Mouse (Mus musculus) mouse embryonic stem cell (cell line): ENCODE measurements around the gene Myh6.
"Not testable (repeated sequence)": the region's sequence is repeated elsewhere in the genome, so short reads cannot be mapped to it uniquely, and the experiment has no call there.

Experiments
- in situ Hi-C, 2 experiments: fragments of 300-500 bp; cut with MboI; formaldehyde crosslinking; loops; 1 replicate in 1 of 2; 3 replicates in 1 of 2; pipeline ENCODE4 v1.14.3; 2019 to 2020; ENCODE audit warnings: low sequenced_read_pairs in 2 of 2, low pct_unique_long_range_greater_than_20kb in 1 of 2, mixed read lengths in 1 of 2; ENCODE audit not compliant: unreplicated experiment in 1 of 2

Gene Myh6

DNA sequence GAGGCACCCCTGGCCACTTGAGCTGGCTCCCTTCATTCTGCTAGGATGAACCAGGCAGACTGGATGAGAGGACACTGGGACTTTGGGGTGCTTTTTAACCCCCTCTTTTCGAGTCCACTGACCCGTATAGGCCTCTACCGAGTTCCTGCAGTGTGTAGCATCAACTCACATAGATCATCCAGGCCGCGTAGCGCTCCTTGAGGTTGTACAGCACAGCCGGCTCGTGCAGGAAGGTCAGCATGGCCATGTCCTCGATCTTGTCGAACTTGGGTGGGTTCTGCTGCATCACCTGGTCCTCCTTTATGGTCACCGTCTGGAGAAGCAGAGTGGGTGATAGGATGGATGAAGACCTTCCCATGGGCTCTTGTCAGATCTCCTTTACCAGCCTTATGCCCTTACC, 3.0 kb downstream of the Myh6 start:
- in situ Hi-C loops: no loop called here

DNA sequence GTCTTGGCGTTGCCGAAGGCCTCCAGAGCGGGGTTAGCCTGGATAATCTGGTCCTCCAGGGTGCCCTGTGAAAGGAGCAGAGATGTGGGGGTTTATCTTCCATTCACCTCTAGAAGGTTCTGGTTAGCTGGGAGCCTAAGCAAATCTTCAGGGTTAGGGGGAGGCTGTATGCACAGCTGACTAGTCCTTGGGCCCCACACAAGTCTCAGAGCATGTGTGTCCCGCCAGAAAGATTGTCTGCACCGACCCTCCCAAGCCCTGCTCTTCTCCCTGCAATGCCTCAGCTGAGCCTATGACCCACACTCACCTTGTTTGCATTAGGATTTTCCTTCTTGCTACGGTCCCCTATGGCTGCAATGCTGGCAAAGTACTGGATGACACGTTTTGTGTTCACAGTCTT, 4.0 kb downstream of the Myh6 start:
- in situ Hi-C loops: no loop called here

DNA sequence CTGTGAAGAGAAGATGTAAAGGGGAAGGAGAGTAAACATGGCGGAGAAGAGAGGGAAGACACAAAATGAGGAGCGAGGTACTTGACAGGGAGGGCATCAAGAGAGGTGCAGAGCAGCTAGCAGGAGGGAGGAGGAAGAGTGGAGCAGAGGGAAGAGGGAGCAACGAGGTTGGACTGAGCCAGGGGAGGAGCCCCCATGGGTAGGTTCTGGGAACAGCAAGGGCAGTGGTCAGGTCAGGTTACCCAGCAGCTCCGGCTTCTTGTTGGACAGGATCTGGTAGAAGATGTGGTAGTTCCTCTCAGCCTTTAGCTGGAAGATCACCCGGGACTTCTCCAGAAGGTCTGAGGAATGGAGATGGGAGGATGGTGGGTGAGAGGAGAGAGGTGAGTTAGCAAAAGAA, 5.2 kb downstream of the Myh6 start:
- in situ Hi-C loops: no loop called here

DNA sequence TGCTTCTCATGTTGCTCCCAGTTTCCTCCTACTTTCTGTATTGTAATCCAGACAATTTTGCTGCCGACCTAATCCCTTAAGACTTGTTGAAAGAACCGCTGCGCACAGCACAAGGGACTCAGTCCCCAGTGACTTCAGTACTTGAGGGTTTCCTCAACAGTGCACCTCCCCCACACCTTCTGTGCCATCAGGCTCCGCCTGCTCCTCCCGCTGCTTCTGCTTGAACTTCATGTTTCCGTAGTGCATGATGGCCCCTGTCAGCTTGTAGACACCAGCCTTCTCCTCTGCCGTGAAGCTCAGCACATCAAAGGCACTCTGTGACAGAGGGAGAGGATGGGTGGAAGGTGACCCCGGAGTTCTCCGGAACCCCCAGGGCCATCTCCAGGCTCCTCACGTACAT, 6.0 kb downstream of the Myh6 start:
- in situ Hi-C loops: no loop called here

DNA sequence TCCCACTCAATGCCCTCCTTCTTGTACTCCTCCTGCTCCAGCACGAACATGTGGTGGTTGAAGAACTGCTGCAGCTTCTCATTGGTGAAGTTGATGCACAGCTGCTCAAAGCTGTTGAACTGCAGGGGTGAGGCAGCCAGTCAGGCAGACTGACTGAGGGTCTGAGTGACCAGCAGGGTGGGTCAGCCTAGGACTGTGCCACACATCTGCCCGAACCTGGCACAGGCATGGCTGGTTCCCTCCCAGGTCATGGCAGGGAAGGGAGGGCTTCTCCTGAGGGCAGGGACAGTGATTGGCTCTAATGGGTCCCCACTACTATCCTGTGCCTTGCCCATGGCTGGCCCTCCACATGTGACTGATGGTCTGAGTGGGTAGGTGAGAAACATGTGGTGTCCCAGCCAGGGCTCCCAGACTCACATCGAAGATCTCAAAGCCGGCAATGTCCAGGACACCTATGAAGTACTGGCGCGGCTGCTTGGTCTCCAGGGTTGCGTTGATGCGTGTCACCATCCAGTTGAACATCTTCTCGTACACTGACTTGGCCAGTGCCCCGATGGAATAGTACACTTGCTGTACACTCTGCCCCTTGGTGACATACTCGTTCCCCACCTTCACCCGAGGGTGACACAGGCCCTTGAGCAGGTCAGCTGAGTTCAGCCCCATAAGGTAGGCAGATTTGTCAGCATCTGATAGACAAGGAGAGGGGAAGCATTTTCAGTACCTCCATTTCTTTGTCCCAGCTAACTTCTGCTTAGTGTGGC, 6.7 kb downstream of the Myh6 start:
- in situ Hi-C loops: not testable (repeated sequence)

DNA sequence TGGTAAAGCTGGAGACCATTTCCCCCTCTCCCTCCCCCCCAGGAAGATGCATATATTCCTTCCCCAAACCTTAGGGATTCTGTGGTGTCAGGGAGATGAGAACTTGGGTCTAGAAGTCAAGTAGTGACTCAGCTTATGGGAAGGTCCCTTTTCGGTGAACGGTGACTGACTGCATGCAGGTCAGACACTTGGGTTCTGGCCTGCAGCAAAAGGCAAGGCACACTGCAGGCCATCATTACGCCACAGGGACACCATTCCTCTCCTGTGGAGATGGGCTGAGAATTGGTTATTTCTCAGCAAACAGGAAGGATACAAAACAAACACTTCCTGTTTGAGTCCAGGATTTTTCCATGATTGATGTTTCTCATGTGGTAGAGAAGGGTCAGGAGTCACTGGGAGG, 7.5 kb downstream of the Myh6 start:
- in situ Hi-C loops: no loop called here

DNA sequence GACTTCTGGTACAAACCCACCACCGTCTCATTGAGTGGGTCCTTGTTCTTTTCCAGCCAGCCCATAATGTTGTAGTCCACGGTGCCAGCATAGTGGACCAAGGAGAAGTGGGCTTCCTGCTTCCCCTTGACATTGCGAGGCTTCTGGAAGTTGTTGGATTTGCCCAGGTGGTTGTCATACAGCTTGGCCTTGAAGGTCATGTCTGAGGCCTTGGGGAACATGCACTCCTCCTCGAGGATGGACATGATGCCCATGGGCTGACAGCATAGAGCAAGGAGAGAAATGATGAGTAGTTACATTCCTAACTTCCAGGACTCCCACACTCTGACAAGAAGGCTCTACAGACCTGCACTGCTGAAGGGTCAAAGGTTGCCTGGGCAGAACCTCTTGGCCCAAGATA, 8.2 kb downstream of the Myh6 start:
- in situ Hi-C loops: no loop called here

DNA sequence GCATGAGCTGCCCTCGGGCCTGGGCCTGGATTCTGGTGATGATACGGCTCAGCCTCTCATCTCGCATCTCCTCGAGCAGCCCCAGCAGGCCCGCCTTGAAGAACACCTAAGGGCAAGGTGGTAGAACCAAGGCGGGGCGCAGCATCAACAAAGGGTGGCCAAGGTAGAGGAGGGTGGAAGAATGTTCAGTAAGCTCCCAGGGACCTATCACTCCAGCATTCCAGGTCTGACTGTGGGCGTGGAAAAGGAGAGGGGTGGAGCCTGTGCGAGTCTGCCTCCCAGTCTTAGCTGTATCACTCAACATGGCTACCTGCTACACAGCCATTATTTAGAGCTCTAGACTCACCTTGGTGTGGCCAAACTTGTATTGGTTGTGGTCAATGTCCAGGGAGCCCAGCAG, 10.2 kb downstream of the Myh6 start:
- in situ Hi-C loops: no loop called here

DNA sequence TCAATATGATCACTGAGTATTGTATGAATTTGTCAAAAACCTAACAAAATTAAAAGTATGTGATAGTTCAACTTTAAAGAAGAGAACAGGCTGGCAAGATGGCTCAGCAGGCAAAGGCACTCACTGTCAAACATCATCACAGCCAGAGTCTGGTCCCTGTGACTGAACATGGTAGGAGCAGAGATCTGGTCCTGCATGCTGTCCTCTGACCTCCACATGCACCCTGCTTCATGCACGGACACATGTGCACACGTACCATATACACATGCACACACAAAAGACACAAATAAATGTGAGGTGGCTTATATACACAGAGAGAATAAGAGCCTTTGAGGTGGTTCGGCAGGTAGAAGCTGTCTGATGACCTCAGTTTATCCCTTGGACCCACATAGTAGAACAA, 11.2 kb downstream of the Myh6 start:
- in situ Hi-C loops: no loop called here

DNA sequence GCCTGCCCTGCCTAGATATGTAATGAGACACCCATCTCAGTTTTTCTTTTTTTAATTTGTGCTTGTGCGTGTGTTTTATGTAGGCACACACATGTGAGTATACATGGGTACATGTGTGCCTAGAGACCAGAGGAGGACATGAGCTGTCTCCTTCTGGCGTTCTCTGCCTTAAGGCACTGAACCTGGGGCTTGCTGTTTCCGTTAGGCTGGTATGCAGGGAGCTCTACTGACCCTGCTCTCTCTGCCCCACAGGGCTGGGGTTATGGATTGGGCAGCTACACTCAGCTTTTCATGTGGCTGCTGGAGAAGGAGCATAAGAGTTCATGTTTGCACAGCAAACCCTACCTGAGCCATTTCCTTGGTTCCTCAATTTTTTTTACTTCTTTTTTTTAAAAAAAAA, 12.3 kb downstream of the Myh6 start:
- in situ Hi-C loops: no loop called here

DNA sequence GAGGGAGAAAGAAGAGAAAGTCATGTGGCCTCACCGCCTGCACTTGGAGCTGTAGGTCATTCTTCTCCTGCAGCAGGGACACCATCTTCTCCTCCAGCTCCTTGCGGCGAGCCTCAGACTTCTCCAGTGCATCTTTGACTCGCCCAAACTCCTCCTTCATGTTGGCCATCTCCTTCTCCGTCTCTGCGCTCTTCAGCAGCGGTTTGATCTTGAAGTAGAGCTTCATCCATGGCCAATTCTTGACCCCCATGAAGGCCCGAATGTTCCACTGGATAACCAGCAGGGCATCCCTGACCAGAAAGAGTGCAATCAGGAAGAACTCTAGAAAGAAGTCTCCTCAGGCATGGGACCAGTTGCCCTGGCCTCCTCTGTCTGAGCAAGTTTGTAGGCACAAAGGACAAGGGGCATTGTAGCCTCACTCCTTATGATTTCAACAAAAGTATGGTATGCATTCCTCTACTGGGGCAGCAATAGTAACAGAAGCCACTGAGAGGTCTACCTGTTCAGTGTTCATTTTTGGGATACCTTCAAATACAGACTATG, 13.0 kb downstream of the Myh6 start:
- in situ Hi-C loops: no loop called here

DNA sequence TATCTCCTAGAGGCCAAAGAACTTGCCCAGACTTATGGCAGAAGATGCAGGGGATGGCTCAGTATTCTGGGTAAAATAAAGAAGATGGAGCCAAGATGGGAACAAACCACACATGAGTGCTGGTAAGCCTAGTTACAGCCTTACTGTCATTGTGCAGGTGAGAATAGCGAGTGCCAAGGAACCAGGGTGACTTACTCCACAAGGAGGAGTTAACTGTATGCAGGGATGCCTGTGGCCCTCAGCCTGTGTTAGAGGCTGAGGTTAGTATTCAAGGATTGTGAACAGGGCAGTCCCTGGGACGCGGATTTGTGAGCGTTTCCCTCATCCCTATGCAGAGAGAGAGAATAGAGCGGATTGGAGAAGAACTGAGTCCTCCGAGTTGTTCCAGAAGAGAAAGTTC, 15.1 kb downstream of the Myh6 start:
- in situ Hi-C loops: no loop called here

DNA sequence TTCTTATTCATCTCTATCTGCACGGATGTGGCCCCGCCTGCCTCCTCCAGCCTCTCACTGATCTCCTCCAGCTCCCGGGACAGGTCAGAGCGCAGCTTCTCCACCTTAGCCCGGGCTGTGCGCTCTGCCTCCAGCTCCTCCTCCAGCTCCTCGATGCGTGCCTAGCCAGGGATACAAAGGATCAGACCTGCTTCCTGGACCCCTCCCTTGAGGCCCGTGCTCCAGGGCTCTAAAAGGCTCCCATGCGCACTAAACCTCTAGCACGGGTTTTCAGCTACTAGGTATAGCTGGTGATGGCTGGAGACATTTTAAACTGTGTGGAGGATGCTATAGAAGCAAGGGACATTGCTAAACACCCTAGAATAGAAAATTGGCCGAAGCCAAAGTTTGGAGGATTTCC, 16.2 kb downstream of the Myh6 start:
- in situ Hi-C loops: no loop called here

DNA sequence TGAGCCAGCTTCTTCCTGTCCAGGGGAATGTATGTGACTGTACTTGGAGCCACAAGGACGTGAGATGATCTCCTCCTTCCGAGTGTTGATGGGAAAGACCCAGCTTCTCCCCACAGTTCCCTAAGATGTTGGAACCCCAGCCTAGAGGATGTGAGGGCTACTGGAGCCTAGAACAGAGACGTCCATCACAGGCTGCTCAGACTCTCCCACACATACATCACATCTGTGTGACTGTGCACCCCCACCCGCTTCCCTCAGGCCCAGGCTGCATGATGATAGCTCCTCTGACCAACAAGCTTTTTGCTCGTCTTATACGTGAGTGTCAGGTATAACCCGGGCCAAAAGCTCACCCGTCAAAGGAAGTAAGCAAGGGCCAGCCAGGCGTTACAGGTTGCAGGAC, 17.9 kb downstream of the Myh6 start:
- in situ Hi-C loops: no loop called here

DNA sequence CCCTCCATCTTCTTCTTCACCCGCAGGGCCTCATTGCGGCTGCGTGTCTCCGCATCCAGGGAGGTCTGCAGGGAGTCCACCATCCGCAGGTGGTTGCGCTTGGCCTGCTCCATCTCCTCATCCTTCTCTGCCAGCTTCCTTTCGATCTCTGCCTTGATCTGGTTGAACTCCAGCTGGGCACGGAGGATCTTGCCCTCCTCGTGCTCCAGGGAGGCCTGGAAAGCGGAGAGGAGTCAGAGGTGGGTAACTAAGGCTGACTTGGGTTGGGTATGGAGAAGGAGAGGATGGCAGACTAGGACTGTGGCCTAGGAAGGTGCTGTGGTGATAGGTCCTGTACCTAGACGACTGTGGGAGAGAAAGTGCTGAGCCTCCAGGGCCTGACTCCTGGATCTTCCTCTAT, 19.7 kb downstream of the Myh6 start:
- in situ Hi-C loops: not testable (repeated sequence)

DNA sequence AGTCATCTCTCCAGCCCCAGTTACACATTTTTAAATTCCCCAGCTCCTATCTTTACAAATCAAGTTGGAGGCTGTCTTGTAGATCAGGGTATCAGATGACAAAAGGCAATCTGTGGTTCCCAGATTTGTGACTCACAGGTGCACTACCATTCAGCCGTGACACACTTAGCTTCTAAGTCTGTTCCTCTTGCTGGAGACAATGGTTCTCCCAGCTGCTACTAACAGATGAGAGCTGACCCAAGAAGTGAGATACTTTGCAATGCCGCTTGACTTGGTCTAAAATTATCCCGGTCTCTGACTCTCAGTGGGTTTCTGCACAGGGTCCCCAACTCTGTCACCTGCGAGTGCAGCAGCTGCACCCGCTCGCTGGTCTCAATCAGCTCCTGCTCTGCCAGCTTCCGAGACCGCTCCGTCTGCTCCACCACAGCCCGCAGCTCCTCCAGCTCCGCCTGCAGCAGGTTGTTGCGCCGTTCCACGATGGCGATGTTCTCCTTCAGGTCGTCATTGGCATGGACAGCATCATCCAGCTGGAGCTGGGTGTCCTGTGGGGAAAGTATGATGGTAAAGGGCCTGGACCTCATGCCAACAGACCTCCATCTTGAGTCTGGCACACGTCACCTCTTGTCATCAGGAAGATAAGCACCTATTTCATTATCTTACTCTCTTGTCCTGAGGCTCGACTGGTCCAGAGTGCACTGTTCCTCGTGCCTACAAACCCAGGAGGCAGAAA, 20.6 kb downstream of the Myh6 start:
- in situ Hi-C loops: no loop called here

DNA sequence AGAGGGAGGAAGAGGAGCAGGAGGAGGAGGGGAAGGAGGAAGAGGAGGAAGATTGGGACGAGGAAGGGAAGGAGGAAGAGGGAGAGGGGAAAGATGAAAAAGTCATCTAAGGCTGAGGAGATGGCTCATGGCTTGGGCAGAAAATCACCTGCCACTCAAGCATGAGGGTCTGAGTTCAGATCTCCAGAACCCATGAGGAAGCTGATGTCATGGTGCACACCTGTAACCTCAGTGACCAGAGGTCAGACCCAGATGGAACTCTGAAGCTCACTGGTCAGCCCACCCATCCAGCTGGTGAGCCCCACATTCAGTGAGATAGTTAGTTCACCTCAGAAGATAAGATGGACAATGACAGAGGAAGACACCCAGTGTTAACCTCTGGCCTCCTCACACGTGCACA, 21.8 kb downstream of the Myh6 start:
- in situ Hi-C loops: no loop called here

DNA sequence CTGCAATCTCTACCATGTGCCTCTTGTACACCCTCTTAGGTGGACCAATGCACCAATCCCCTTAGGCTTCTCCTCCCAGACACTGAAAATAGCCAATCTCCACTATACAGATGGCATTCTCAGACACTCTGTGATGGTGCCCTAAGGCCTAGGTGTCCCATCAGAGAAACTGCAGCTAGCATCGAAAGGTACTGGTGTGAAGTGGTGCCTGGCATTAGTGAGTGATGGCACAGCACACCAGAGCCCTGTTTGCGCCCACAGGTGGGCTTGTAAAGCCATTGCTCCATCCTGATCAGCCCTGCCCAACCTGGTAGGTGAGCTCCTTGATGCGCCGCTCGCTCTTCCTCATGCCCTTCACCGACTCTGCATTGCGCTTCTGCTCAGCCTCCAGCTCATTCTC, 22.8 kb downstream of the Myh6 start:
- in situ Hi-C loops: no loop called here

DNA sequence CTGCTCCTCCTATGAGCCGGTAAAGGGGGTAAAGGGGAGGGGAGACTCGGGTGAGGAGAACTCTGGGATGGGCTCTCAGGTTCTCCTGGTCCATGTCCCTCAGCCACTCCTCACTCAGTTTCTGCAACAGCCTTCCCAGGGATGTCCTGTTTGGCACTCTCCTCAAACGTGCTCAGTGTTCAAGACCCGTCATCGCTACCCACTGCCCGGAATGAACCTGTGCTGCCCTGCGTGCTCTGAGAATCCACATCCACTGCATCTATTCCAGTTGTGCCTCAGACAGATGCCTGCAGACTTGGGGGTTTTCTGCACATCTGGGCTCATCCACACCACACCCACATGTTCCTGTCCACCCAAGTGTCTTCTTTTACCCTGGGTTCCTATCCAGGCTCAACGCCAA, 24.2 kb downstream of the Myh6 start:
- in situ Hi-C loops: no loop called here
